Mouse (Mus musculus) forebrain, embryonic 11.5 days (tissue): ENCODE results near the gene Ceacam1. TPM values are rescaled to one million over a fixed set of nuclear protein-coding genes. Genes with fewer than 3 reads are reported as not detected.
"Not testable (repeated sequence)": the region's sequence is repeated elsewhere in the genome, so short reads cannot be mapped to it uniquely, and the experiment has no call there.

Source experiments
- ATAC-seq: fragments of 200-750 bp; cut with Nextera tagmentation; replicated peaks from 2 replicates; pipeline ENCODE4 v1.8.0; 2017; ENCODE audit warnings: moderate TSS enrichment; ENCODE audit not compliant: low FRiP score
- DNase-seq: peaks from one replicate; pipeline ENCODE4 v3.0.0-alpha.2; 2017; ENCODE audit warnings: low spot score
- H3K27ac ChIP-seq: fragments of 300-500 bp; sonication (generic); 2 replicates; pipeline ENCODE4 v1.5.1; 2014; ENCODE audit warnings: low read depth, low read length
- H3K27me3 ChIP-seq: fragments of 300-500 bp; sonication (generic); 2 replicates; pipeline ENCODE4 v1.6.1; 2014; ENCODE audit warnings: mild to moderate bottlenecking, low read length, mixed read lengths; ENCODE audit not compliant: control insufficient read depth, insufficient read depth
- H3K36me3 ChIP-seq: fragments of 300-500 bp; sonication (generic); 2 replicates; pipeline ENCODE4 v1.6.1; 2014; ENCODE audit warnings: mild to moderate bottlenecking, low read length, moderate library complexity, mixed read lengths; ENCODE audit not compliant: control insufficient read depth, insufficient read depth
- H3K4me1 ChIP-seq: fragments of 300-500 bp; sonication (generic); replicated peaks from 2 replicates; pipeline ENCODE4 v1.6.1; 2014; ENCODE audit warnings: low read length, mixed read lengths; ENCODE audit not compliant: control insufficient read depth, insufficient read depth
- H3K4me2 ChIP-seq: fragments of 300-500 bp; sonication (generic); 2 replicates; pipeline ENCODE4 v1.6.1; 2014; ENCODE audit warnings: low read depth, mild to moderate bottlenecking, low read length, moderate library complexity, mixed read lengths; ENCODE audit not compliant: severe bottlenecking
- H3K4me3 ChIP-seq: fragments of 300-500 bp; sonication (generic); 2 replicates; pipeline ENCODE4 v1.5.1; 2014; ENCODE audit warnings: low read depth, low read length
- H3K9ac ChIP-seq: fragments of 300-500 bp; sonication (generic); 2 replicates; pipeline ENCODE4 v1.6.1; 2014; ENCODE audit warnings: low read length
- H3K9me3 ChIP-seq: fragments of 300-500 bp; sonication (generic); 2 replicates; pipeline ENCODE4 v1.6.1; 2016; ENCODE audit warnings: low read length, mixed read lengths; ENCODE audit not compliant: control insufficient read depth
- WGBS: fragments of 180-500 bp; shearing (Covaris S2); extraction: QIAGEN DNeasy Blood & Tissue Kit; methylation state at CpG from one replicate; pipeline ENCODE4 v1.1.7; 2014; 5-methylcytosine and 5-hydroxymethylcytosine counted together
- polyA plus RNA-seq: library from polyadenylated mRNA; unstranded; fragments of >200 nt; fragmentation: Nextera tagmentation; extraction: Ambion mirVana; gene quantifications from 2 replicates; pipeline ENCODE4 v1.2.1, GENCODE M21; 2014

The Ceacam1 gene
- polyA plus RNA-seq, 1 experiment from 2014 or later = 0.81 TPM

- ATAC-seq (no peak), DNase-seq (no peak)
- Histone ChIP-seq H3K9me3 (no peaks in the 10 kb centered on the region), H3K4me3 (no peak overlapping the region), H3K4me1 (no peaks in the 10 kb centered on the region), H3K36me3 (no peaks in the 10 kb centered on the region), H3K4me2 (no peak overlapping the region), H3K27me3 (no peaks in the 10 kb centered on the region), H3K9ac (no peak overlapping the region), H3K27ac (no peak overlapping the region)
- 79% methylated on average over 8 of the region's 8 CpGs for WGBS
Observed at GRCm38 (mm10) chr7:25483133-25483735, 5.8 kb upstream of the Ceacam1 start.

GRCm38 (mm10) chr7:25480791-25481190 is 3.4 kb upstream of the Ceacam1 start:
- H3K27me3 ChIP-seq, H3K4me1 ChIP-seq, H3K9ac ChIP-seq, H3K9me3 ChIP-seq, H3K27ac ChIP-seq, H3K4me2 ChIP-seq, ATAC-seq, DNase-seq, H3K4me3 ChIP-seq, H3K36me3 ChIP-seq: not testable (repeated sequence)
- 60% methylated on average over 8 of the region's 8 CpGs for WGBS

GRCm38 (mm10) chr7:25479440-25479839 is 2.0 kb upstream of the Ceacam1 start:
- Histone ChIP-seq H3K4me1 (no peaks in the 10 kb centered on the region), H3K27ac (no peak overlapping the region), H3K9ac (no peak overlapping the region), H3K9me3 (no peaks in the 10 kb centered on the region), H3K27me3 (no peaks in the 10 kb centered on the region), H3K4me2 (no peak overlapping the region), H3K4me3 (no peak overlapping the region), H3K36me3 (no peaks in the 10 kb centered on the region)
- WGBS = 3% methylated on average over 1 of the region's 1 CpGs
- ATAC-seq (no peak), DNase-seq (peak; percentile 61)

- not testable (repeated sequence) for H3K4me2 ChIP-seq, ATAC-seq, H3K4me3 ChIP-seq, H3K27me3 ChIP-seq, DNase-seq, H3K9ac ChIP-seq, H3K27ac ChIP-seq, H3K9me3 ChIP-seq, H3K36me3 ChIP-seq, H3K4me1 ChIP-seq
- WGBS = 75% methylated on average over 1 of the region's 2 CpGs
Observed at GRCm38 (mm10) chr7:25477752-25478093, 320 bp upstream of the Ceacam1 start.

- H3K4me1 ChIP-seq, ATAC-seq, H3K4me3 ChIP-seq, H3K36me3 ChIP-seq, H3K27ac ChIP-seq, H3K27me3 ChIP-seq, DNase-seq, H3K9me3 ChIP-seq, H3K4me2 ChIP-seq, H3K9ac ChIP-seq: not testable (repeated sequence)
- WGBS = 83% methylated on average over 6 of the region's 6 CpGs
Observed at GRCm38 (mm10) chr7:25471821-25472220, 5.6 kb downstream of the Ceacam1 start.

- not testable (repeated sequence) for H3K27me3 ChIP-seq, ATAC-seq, H3K36me3 ChIP-seq, DNase-seq, H3K9ac ChIP-seq, H3K4me3 ChIP-seq, H3K9me3 ChIP-seq, H3K4me2 ChIP-seq, H3K4me1 ChIP-seq, H3K27ac ChIP-seq
- 72% methylated on average over 3 of the region's 3 CpGs for WGBS
Observed at GRCm38 (mm10) chr7:25465586-25465985, 11.8 kb downstream of the Ceacam1 start.

GRCm38 (mm10) chr7:25465010-25465409 is 12.4 kb downstream of the Ceacam1 start:
- H3K4me2 ChIP-seq = no peak overlapping the region
- H3K27ac ChIP-seq = no peak overlapping the region
- ATAC-seq = no peak
- WGBS = 63% methylated on average over 1 of the region's 1 CpGs
- no peak overlapping the region for H3K4me3 ChIP-seq
- no peaks in the 10 kb centered on the region for H3K27me3 ChIP-seq
- H3K9ac ChIP-seq = no peak overlapping the region
- no peaks in the 10 kb centered on the region for H3K4me1 ChIP-seq
- no peaks in the 10 kb centered on the region for H3K9me3 ChIP-seq
- DNase-seq = no peak
- no peaks in the 10 kb centered on the region for H3K36me3 ChIP-seq

- H3K27me3 ChIP-seq, H3K4me1 ChIP-seq, H3K4me3 ChIP-seq, ATAC-seq, DNase-seq, H3K4me2 ChIP-seq, H3K9ac ChIP-seq, H3K36me3 ChIP-seq, H3K27ac ChIP-seq, H3K9me3 ChIP-seq: not testable (repeated sequence)
- WGBS = no CpG with 5 or more reads among the region's 1 CpGs
Observed at GRCm38 (mm10) chr7:25462033-25462337, 15.4 kb downstream of the Ceacam1 start.

GRCm38 (mm10) chr7:25461336-25462032 is 15.9 kb downstream of the Ceacam1 start:
- H3K4me2 ChIP-seq, DNase-seq, ATAC-seq: not testable (repeated sequence)

More at GRCm38 (mm10) chr7:25461336-25462032, 15.9 kb downstream of the Ceacam1 start:
- not testable (repeated sequence) for H3K27me3 ChIP-seq, H3K27ac ChIP-seq, H3K9me3 ChIP-seq, H3K36me3 ChIP-seq, H3K4me3 ChIP-seq, H3K4me1 ChIP-seq, H3K9ac ChIP-seq
- WGBS = 74% methylated on average over 4 of the region's 5 CpGs
